Mouse (Mus musculus) spleen, postnatal 0 days (tissue): ENCODE measurements around the gene Olfr1337. TPM values are rescaled to one million over a fixed set of nuclear protein-coding genes. Genes with fewer than 3 reads are reported as not detected.

Experiments
- polyA plus RNA-seq: library from polyadenylated mRNA; unstranded; fragments of >200 nt; fragmentation: Nextera tagmentation; extraction: Ambion mirVana; gene quantifications from 2 replicates; pipeline ENCODE4 v1.2.1, GENCODE M21; 2015

The Olfr1337 gene
- not detected in 2 replicates for polyA plus RNA-seq

GRCm38 (mm10) chr4:118782486-118782885 lies at the start of gene Olfr1337:
Gene Olfr1337 (minus strand): TSS chr4:118782586.

GRCm38 (mm10) chr4:118809844-118810243 lies 27.5 kb upstream of the Olfr1337 start, which contains the start of gene Olfr1335:
Gene Olfr1335 (minus strand): TSS chr4:118809944.

GRCm38 (mm10) chr4:118758637-118759036 lies 23.7 kb downstream of the Olfr1337 start, which contains the start of gene Olfr1338:
Gene Olfr1338 (minus strand): TSS chr4:118758737.

GRCm38 (mm10) chr4:118731875-118732274 lies 50.5 kb downstream of the Olfr1337 start, which contains the start of gene Olfr1339:
Gene Olfr1339 (plus strand): TSS chr4:118732175.

Other genes starting within 250 kb of the Olfr1337 start
- 0.24 and 0.28 TPM in 2 replicates for gene Tmem125, start 238.5 kb downstream of the Olfr1337 start, polyA plus RNA-seq
- gene Cfap57, start 161.8 kb downstream of the Olfr1337 start, polyA plus RNA-seq, result 0.42 and 0.49 TPM in 2 replicates
- 111 and 115 TPM in 2 replicates for gene Ebna1bp2, start 161.8 kb downstream of the Olfr1337 start, polyA plus RNA-seq
- gene Olfr62, start 123.6 kb downstream of the Olfr1337 start, polyA plus RNA-seq, result not detected in 2 replicates
- gene Olfr1342, start 89.8 kb downstream of the Olfr1337 start, polyA plus RNA-seq, result not detected in 2 replicates
- not detected in 2 replicates for gene Olfr1341, start 79.1 kb downstream of the Olfr1337 start, polyA plus RNA-seq
- not detected in 2 replicates for gene Olfr1340, start 62.4 kb downstream of the Olfr1337 start, polyA plus RNA-seq
- not detected in 2 replicates for gene Olfr1339, start 50.4 kb downstream of the Olfr1337 start, polyA plus RNA-seq
- not detected in 2 replicates for gene Olfr1338, start 23.8 kb downstream of the Olfr1337 start, polyA plus RNA-seq
- gene Olfr1335, start 27.4 kb upstream of the Olfr1337 start, polyA plus RNA-seq, result not detected in 2 replicates
- not detected in 2 replicates for gene Olfr1333, start 53.7 kb upstream of the Olfr1337 start, polyA plus RNA-seq
- not detected in 2 replicates for gene Olfr1331, start 82.1 kb upstream of the Olfr1337 start, polyA plus RNA-seq
- not detected in 2 replicates for gene Olfr1330, start 106.0 kb upstream of the Olfr1337 start, polyA plus RNA-seq
- not detected in 2 replicates for gene Olfr1329, start 134.9 kb upstream of the Olfr1337 start, polyA plus RNA-seq
- not detected in 2 replicates for gene Olfr1328, start 156.0 kb upstream of the Olfr1337 start, polyA plus RNA-seq
- gene Lao1, start 179.0 kb upstream of the Olfr1337 start, polyA plus RNA-seq, result not detected in 2 replicates